Mouse (Mus musculus): ENCODE results near the gene Hdac4.

The Hdac4 gene

DNA sequence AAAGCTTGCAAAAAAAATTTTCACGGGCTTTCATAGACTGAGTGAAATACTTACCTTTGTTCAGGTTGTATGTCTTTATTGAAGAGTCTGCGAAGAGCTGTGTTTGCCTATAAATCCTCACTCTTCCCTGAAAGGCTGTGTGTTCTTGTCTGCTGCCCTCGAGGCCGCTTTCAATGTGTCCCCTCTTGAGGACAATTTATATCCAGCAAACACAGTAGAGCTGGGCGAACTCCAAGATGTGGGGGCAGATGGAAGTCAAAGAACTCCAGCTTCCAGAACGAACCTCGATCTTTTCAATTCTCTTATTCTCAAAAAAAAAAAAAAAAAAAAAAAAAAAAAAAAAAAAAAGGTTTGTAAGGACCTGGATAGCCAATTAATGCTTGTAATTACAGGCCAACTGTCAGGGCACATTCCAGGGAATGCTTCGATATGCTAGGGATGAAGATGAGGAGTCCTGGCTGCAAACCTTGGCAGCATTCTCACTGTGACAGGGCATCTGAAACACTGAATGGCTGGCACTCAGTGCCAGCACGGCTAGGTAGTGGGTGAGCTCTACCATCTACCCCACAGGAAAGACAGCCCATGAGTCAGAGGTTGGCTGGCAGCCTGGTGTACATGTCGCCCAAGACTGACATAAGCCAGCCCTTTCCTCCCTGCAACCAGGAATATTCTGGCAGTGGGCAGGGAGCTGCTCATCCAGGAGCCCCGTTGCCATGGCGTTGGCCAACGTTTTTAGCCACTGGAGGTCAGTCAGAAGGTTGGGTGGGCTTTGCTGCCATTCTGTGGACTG is at the start of gene Hdac4:
Gene Hdac4 (minus strand): TSS at position 340 of the 790 bp plus-strand sequence.
- DNase-seq (ENCODE audit: low spot score), result peak; percentile 68

DNA sequence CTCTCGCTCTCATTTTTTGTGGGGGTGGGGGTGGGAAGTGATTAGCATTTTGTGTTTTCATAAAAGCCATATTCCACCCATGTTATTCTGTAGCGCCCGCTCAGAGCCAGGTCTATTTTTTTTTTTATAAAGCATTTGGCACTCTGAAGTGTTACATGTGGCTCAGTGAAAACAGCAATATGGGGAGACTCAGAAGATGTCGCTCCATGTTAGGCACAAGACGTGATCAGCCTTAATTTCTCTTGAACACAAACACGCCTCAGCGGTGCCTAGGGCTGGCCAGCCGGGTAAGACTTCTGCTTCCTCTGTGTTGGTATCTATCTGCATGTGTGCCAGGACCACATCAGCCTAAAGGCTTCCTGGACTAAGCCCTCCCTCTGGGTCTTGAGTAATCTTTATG is 48.0 kb upstream of the Hdac4 start:
- no peak for DNase-seq (ENCODE audit: low spot score)

DNA sequence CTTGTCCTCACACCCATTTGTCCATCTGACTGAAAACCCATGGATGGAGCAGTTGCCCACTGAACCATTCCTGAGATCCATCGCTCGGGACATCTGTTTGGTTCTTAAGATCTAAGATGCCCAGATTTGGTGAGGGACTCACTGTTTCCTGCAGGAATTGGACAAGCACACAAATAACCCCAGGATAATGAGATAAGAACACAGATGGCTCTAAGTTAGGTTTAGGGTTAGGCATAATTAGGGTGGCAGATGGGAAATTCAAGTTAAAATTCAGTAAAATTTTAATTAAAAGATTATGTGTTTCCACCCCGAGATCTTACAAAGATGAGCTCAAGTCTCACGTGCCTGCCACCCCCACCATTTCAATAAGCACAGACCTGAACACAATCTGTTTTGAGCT is 44.6 kb upstream of the Hdac4 start:
- DNase-seq (ENCODE audit: low spot score), result no peak

DNA sequence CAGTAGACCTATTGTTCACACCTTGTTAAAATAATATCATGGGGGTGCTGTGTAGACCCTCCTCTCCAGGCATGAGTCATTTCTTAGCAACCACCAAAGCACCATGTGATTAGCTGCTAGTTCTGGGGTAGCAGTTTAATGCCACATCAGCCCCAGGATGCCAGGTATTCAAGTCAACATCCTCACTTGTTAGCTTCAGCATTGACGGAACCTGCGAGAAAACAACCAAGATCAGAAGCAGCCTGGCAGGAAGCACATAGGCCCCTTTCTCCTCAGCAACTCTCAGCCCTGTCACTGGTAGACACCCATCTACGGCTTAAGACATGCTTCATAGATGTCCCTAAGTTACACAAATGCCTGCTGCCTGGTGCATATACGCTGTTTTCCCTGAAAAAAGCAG is 40.1 kb upstream of the Hdac4 start:
- DNase-seq (ENCODE audit: low spot score), result no peak

DNA sequence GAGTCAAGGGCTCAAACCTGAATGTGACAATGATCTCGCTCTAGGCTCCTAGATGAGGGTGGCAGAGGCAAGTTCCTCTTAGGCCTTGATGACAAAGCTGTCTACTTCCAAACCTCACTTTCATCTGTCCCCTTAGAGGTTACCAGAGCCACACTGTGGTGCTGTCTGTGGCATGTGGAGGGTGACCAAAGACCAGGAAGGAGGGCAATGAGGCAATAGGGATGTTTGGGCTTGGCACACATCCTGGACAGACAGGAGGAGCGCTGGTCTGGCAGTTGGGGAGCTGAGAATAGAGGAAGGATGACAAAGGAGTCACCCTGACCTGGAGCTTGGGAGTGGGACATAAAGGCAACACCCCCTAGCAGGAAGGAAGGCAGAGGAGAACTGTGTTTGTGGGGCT is 29.8 kb upstream of the Hdac4 start:
- no peak for DNase-seq (ENCODE audit: low spot score)

DNA sequence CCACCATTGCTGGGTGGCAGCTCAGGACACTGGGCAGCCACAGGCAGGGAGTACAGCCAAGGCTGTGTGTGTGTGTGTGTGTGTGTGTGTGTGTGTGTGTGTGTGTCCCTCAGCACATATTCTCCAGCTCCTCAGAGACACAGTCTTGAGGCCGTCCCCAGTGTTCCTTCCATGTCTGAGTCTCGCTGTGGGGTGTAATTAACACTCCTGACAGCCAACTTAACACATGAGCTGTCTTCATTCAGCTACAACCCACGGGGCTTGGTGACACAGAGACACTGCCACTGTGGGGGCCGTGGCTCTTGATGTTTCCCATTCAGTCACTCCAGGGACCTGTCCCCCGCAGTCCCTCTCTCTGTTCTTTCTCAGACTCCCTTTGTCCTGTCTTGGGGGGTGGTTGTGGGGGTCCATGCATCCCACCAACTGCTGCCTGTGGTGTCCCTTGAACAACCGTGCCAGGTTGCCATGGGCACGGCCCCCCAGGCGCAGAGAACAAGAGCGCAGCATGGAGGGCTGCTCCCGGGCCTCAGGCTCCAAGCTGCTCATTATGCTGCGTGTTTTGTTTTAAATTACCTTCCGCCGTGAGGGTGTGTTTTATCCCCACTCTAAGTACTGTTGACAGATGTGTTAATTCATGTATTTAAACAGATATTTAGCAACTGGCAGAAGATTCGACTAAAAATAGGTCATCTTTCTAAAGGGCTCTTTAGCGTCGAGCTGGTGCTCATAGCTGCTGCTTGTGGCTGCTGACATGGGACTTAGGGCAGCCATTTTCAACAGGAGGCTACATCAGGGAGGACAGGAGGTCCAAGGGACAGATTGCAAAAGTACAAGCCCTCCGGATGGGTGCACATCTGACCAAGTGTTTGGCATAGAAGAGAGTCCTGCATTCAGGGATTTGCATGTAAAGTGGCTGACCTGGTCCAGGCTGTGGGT is 28.7 kb upstream of the Hdac4 start:
- DNase-seq (ENCODE audit: low spot score), result no peak

DNA sequence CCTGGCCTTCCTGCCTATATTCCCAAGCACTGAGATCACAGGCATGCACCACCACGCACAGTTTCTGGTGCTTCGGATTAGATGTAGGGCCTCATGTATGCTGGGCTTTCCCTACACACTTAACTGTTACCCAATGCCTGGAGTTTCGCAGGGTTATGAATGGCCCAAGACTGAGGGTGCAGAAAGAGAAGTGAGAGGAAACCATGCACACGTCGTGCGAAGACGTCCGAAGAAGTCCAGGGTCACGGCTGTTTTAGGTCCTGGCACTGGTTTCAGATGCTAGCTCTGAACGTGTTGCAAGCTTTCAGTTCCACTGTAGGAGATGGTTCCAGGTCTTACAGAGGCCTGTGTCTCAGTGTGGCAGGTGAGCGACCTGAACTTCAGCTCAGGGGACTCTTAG is 21.2 kb upstream of the Hdac4 start:
- no peak for DNase-seq (ENCODE audit: low spot score)

DNA sequence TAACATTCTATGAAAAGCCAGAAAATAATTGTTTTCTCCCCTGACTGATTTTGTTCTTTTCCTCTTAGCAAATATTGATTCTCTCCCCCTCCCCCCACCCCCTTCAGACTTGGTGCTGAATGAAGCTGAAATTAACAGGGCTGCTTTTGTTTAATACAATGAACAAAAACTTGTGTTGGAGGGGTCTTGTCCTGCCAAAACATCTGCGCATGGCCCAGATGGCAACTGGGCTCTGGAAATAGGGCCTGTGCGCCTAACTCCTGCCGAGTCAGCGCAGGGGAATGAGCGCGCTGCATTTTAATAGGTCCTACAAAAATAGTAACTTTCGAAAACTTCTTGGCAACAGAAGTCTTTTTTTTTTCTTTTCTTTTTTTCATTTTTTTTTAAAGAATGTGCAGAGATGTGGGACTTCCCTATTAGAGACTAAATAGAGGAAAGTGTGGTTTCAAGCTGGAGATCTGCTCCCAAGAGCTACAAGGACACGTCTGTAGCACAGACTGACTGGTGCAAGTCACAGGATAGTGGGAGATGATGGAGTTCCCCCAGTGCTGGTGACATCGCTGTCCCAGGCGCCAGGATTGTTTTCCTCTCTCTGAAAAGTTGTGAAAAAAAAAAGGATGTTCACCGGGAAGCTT is 20.6 kb upstream of the Hdac4 start:
- DNase-seq (ENCODE audit: low spot score), result peak; percentile 45

DNA sequence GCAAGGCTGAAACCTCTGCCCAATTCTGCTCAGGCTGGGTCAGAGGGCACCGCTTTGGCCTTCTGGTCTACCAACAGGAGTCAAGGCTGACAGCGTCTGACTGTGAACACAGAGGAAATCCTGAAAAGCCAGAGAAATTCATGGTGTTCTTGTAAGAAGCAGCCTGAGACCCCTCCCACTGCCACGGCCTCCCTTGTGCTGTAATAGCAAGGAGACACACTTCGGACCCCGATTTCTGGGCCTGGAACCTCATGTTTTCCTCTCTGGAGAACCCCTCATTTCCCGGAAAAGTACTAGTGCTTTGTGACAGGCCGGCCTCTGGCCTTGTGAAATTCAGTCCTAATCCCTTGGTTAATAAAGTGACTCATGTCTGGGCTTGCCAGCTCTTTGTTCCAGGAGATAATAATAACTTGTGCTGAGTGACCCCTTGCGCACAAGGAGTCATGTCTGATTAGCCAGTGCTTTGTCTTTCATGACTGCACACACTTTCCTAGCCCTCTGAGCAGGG is 19.7 kb upstream of the Hdac4 start:
- peak; percentile 84 for DNase-seq (ENCODE audit: low spot score)

DNA sequence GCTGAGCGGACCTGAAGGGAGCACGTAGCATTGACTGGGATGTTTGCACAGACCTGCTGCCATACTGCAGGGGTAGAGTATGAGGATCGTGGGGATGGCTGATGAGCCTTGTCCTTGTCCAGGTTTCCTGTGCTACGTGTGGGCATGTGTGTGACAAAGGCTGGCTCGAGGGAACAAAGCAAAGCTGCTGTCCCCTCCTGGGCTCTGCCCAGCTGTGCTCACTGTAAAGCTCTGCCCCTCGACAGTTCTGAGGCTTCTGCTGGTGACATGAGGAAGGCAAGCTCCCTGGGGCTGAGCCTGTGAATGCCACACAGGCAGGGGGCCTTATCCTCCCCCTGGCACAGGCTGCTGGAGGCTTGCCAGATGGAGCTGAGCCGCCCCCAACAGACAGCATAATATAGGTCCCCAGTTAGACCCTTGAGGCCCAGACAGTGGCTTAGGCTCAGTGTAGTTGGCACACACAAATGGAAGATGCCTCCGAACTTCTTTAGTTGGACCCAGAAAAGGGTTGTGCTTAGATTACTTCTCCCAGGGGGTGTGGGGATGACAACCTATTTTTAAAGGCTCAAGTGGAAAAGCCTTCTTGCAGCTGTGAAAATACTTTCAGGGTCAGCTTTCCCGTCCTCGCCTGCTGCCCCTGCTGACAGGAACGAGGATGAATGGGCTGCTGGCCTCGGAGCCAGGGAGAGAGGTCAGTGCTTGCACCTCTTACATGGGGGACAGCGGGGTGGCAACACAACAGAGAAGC is 16.7 kb upstream of the Hdac4 start:
- no peak for DNase-seq (ENCODE audit: low spot score)

DNA sequence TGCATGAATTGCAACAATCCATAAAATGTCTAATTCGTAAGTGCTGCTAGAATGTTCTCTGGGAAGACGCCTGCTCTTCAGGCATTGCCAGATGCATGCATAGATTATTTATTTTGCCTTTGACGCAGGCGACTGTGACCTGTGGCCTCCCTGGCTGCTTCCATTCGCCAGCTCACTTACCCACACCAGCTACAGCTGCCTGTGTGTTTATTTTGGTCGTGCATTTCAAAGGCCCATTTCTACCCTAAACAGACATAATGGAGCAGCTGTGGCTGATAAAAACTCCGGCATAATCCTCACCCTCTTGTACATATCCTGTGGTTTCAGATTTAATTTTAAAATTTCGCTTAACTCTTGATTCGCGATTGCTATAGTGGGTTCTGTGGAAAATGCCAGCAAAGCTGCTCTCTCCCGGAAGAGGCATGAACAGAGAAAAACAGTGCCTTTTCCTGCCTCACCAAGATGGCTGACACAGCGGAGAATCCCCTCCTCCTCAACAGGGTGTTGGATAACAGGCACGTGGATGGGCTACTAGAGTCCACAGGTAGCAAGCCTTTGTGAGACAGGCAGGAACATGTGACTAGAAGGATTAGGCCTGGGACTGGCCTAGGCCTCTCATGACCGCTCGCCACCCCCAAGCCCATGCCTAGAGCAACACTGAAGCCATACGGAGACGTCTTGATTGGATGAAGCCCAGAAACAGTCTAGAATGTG is 7.3 kb upstream of the Hdac4 start:
- no peak for DNase-seq (ENCODE audit: low spot score)

DNA sequence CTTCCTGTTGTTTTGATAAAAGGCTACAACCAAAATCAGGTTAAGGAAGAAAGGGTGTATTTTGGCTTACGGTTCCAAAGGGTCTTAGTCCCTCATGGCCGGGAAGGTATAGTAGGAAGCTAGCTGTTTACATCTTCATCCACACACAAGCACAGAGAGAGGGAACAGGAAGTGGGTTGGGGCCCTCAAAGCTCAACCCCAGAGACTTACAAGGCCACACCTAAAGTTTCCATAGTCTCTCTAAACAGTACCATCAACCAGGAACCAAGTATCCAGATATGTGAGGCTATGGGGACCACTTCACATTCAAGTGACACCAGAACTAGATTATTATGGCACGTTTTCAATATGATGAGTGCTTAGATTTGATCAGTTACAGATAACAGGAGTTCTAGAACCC is 5.0 kb downstream of the Hdac4 start:
- DNase-seq (ENCODE audit: low spot score), result no peak

DNA sequence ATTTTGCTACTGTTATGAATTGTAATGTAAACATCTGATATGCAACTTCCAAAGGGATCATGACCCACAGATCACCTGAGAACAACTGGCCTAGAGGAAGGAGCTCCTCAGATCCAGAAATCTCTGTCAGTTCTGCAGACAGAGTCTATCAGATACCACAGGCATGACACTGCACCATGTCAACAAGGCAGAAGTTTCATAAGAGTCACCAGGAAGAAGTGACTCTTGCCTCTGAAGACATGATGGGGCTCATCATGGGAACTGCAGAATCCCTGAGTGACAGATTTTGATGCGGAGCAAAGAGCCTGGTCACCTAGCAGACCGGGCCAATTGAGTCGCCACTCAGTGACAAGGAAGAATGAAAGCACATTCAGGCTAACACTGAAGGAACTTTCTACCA is 8.4 kb downstream of the Hdac4 start:
- DNase-seq (ENCODE audit: low spot score), result no peak

DNA sequence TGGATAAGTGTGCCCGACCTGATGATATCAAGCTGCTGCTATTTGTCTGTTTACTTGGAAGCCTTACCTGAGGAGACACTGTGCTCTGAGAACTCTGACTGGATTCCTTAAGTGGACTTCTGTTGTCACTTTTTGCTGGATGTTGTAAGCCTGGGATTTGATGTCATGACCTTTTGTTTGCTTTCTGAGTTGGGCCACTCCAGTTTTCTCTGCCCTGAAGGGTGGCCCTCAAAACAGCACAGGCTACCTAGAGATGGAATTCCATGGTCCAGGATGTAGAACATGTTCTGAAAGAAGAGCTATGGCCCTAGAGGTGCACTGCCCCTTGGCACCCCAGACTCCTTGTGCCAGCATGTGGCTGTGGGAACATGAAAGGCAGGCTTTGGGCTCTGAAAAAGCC is 10.9 kb downstream of the Hdac4 start:
- peak; percentile 53 for DNase-seq (ENCODE audit: low spot score)

DNA sequence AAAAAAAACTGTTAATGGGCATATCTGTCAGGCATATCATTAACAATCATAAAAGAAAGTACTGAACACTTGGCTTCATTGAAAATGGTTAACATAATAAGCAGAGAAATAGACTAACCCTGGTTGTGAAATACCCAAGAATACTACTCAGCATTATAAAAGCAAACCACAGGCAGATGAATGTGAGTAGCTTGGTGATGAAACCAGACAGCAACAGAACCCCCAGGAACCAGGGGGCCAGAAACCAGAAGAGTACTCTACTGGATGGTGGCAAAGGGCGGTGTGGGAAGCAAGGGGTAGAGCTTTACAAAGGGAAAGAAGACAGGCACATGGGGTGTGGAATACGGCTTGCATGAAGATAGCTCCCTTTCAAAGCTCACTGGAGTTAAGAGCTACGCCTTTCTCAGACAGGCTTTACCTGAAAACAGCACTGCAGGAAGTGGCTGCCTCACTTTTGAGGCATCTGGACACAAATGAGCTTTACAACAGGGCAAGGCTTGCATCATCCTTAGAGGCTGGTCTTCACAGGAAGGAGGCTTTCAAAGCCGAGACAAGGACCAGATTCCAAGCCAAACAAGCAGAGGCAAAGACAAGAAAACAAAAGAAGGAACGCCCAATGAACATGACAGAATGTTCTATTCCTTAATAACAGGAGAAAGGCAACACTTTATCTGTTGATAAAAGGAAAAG is 12.3 kb downstream of the Hdac4 start:
- DNase-seq (ENCODE audit: low spot score), result no peak

DNA sequence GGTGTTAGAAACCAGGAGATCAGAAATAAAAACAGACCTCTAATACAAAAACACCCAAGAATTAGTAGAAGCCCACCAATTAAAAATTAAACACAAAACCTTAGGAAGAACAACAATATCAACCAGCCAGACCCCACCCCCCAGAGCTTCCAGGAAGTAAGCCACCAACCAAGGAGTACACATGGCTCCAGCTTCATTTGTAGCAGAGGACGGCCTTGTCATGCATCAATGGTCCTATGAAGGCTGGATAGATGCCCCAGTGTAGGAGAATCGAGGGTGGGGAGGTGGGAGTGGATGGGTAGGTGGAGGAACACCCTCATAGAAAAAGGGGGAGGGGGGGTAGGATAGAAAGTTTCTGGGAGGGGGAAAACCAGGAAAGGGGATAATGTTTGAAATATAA is 13.5 kb downstream of the Hdac4 start:
- DNase-seq (ENCODE audit: low spot score), result no peak

DNA sequence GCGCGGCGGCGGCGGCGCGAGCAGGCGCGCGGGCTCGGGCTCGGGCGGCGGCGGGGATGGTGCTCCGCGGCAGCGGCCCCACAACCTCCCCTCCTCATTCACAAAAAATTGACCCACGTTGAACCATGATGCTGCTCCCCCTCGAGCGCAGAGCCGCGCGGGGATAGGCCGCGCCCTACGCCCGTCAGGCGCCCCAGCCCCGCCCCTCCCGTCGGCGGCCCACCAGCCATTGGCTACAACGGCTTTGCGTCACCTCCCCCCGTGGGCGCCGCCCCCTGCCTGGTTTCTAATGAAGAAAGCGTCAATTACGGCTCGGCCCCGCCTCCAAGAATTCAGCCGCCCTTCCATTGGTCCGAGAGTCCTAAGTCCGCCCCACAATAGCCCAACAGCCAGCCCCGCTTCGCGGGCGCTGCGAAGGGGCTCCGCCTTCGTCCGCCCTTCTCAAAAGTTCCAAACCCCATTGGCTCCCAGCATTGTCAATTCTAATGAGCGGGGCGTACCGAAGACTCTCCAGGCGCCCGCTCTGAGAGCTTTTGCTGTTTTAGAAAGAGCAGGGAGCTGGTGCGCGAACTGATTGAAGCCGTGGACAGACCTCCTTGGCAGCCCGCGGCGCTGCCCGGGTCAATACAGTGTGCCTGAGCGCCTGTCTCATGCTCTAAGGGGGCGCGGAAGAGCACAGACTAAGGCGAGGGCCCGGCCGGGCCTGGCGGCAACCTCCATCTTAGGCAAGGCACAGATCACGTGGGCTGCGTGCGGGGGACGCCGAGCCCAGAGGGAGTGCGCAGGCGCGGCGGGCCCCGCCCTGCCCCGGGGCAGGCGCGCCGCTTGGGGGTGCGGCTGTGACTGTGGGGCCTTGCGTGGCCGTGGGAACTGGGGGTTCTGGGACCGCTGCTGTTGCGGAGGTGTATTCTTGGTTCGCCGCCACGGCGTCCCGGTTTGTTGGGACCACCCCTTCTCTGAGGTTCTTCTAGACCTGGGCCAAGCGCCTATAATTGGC is 15.1 kb downstream of the Hdac4 start:
- DNase-seq (ENCODE audit: low spot score), result peak; percentile 99

DNA sequence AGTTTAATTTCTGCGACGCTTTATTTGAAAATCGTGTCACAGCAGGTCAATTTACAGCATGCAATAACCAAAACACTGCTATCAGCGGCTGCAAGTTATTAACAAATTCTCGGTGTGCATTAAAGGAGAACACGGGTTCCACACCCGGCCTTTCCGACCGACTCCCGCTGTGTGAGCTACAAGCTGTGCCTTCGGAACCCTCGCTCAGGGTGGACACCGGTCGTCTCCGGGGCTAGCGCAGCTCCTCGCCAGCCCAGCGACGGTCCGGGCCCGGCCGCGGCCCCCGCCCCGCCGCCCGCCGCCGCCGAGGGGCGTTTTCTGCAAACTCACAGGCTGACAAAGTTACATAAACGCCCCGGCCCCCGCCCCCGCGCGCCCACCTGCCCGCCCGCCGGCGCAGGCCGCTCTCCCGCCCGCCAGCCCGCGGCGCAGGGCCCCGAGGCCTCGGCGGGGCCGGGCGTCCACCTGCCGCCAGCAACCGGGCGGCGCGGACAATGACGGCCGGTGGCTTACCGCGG is 16.0 kb downstream of the Hdac4 start:
- DNase-seq (ENCODE audit: low spot score), result peak; percentile 45

DNA sequence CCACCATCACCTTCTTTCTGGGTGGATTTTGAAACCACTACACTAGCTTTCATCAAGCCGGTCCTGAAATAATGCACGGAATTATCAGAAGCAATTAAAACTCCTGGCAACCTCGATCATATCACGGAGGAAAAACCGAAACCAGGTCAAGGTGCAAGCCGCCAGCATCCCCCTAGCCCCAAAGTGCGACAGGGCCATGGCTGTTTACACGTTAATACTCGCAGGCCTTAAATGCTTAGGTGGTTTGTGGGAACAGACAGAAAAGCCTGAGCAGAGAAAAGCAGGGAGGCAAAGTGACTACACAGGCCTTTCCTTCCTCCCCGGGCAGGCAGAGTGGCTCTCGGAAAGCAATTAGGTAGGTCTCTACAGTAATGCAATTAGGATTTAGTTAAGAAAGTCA is 16.4 kb downstream of the Hdac4 start:
- peak; percentile 42 for DNase-seq (ENCODE audit: low spot score)
